Mouse (Mus musculus) layer of hippocampus, adult 18-20 months (tissue): Measurements from ENCODE around the gene Spsb1. TPM values are rescaled to one million over a fixed set of nuclear protein-coding genes. Genes with fewer than 3 reads are reported as not detected.

Experiments
- DNase-seq, 2 experiments: peaks; one replicate each; pipeline ENCODE4 v3.0.0; 2022; ENCODE audit warnings: low spot score in 2 of 2
- total RNA-seq, 2 experiments: library from RNA; stranded (reverse); gene quantifications; 2 replicates each; pipeline ENCODE4 v1.2.3; 2021

The Spsb1 gene
- total RNA-seq, 2 experiments from 2014 or later, result 27.2 to 36.3 TPM

GRCm38 (mm10) chr4:149860393-149860792 is 94.5 kb downstream of the Spsb1 start:
- no peak for DNase-seq

DNA sequence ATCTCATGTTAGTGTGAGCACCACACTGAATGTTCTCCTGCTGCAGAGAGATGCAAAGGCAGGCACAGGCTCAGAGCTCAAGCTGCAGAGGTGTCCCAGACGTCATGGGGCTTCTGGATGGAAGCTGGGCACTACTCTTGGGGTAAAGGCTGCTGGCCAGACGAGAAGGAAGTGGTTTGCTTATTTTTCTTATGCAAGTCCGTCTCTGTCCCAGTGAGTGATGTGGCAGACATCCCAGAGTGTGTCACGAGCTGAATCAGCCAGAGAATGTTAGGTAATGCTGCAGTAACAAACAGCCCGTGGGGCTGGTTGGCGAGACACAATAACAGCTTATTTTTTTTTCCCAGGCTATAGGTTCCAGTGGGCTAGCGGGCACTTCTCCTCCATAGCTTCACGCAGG is 96.3 kb downstream of the Spsb1 start:
- DNase-seq, result no peak

DNA sequence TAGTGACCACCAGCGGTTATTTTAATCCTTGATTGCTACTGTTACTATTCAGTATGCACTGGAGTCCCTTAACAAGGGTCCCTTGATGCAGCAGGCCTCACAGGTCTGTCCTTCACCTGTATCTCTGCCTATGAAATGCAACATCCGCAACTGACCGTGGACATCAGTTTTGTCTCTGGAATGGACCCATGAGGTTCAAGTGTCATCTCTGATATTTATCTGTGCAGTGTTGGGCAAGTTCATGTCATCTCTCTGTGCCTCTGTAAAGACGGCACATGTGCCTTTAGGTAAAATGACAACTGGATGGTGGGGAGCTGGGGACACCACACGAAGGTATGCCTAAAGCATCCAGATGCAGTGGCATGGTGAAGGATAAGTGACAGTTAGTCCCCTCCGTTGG is 96.7 kb downstream of the Spsb1 start:
- no peak for DNase-seq

GRCm38 (mm10) chr4:149857688-149858087 is 97.2 kb downstream of the Spsb1 start:
- DNase-seq, result peak in 1 of 2 experiments; percentile 45

- no peak for DNase-seq
Measured at GRCm38 (mm10) chr4:149855892-149856807, 98.7 kb downstream of the Spsb1 start.

- no peak for DNase-seq
Measured at GRCm38 (mm10) chr4:149855180-149855891, 99.5 kb downstream of the Spsb1 start.

GRCm38 (mm10) chr4:149854770-149855169 is 100.1 kb downstream of the Spsb1 start:
- no peak for DNase-seq

DNA sequence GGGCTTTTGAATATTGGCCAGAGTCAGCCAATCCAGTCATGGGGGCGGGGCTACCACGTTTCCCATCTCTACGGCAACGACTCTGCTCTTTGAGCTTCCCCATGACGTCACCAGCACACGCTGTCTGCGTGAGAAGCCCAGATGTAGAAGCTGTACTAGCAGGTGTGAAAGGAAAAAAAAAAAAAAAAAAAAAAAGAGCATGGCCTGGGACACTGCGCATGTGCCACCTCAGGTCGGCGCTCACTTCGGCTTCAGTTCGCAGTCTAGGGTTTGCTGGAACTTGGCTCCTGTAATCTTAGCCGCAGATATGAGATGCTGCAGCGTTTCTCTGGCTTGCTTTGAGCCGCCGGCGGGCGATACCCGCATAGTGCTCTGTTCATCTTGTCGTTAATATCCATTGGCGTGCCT is 100.5 kb downstream of the Spsb1 start:
- DNase-seq, result peak in 1 of 2 experiments; percentile 65

- DNase-seq, result no peak
Measured at GRCm38 (mm10) chr4:149853698-149854284, 101.1 kb downstream of the Spsb1 start.

- no peak for DNase-seq
Measured at GRCm38 (mm10) chr4:149851554-149851953, 103.3 kb downstream of the Spsb1 start.

- no peak for DNase-seq
Measured at GRCm38 (mm10) chr4:149850674-149851073, 104.2 kb downstream of the Spsb1 start.

- no peak for DNase-seq
Measured at GRCm38 (mm10) chr4:149850045-149850444, 104.8 kb downstream of the Spsb1 start.

DNA sequence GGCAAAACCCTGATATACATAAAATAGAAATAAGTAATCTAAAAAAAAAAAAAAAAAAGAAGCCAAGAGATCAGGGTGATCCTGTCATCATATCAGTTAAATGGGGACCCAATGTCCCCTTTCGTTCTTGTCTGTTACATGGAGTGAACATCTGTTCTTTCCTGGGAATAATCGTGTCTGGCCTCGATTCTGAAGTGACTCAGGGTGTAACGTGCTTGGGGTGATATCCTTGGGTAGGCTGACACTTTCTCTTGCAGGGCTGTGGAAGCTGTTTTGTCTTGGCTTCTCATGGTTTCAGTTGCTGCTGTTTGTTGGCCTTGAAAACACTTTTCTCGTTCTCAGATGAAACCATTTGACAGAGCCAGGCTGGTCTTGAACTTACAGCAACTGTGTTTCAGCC is 105.8 kb downstream of the Spsb1 start:
- DNase-seq, result no peak

DNA sequence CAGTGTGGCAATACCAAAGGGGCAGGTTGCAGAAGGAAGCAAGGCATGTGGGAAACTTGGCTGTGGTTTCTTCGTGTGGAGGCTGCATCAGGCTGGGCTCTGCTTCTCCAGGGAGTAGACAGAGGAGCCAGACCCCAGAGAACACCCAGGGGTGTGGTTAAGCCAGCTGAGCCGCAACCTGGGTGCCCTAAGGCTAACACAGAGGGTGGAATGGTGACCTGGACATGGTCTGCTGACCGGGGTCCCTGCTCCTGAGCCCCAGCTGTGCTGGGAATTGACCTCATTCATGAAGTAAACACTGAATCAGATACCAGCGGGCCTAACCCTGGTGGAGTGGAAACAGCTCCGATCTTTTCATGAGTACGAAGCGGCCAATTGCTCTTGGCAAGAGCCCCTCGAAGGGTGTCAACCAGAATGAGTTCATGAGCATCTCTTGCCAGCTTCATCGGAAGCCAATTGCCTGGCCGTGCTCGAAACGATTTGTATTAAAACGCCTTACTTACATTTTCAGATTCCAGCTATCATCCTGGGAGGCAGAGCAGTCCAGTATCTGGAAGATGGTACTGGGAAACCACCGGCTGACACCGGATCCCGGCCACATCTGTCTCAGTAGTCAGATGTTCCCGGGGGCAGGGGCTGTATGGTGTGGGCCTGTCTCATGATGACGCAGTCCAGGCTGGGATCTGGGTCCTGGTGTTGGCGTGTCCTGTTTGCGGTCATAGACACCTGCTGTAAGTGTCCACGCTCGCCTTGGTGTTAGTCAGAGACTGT is 107.8 kb downstream of the Spsb1 start:
- peak in 1 of 2 experiments; percentile 51 for DNase-seq

Other genes starting within 250 kb of the Spsb1 start
- gene Tmem201, start 217.0 kb downstream of the Spsb1 start, total RNA-seq, result 10 to 100 TPM; 68.1 to 73.2 TPM
- 10 to 100 TPM; 31.4 to 34.2 TPM for gene Slc25a33, start 180.8 kb downstream of the Spsb1 start, total RNA-seq
- gene H6pd, start 54.0 kb upstream of the Spsb1 start, total RNA-seq, result 10 to 100 TPM; 10.2 to 10.6 TPM
- 1 to 10 TPM; 1.2 to 1.5 TPM for gene Gpr157, start 132.3 kb upstream of the Spsb1 start, total RNA-seq
- 1 to 10 TPM; 4.9 to 6.0 TPM for gene Slc2a5, start 164.2 kb upstream of the Spsb1 start, total RNA-seq
- not detected for gene Slc2a7, start 193.9 kb upstream of the Spsb1 start, total RNA-seq
- not detected for gene Car6, start 246.3 kb upstream of the Spsb1 start, total RNA-seq